Mouse (Mus musculus) E14TG2a.4 (cell line): ENCODE measurements at regions not wholly inside any gene's neighbourhood (a gene's known extent, or its start where the extent isn't known, plus 50 kb on each side); places are given as distances from the start of the nearest gene placed in this dataset.

Experiments used
- H3K27me3 ChIP-seq: 2 replicates; pipeline ENCODE4 v1.6.1; 2014; ENCODE audit warnings: low read length, control low read depth; ENCODE audit not compliant: insufficient read depth
- H3K36me3 ChIP-seq: 2 replicates; pipeline ENCODE4 v1.6.1; 2014; ENCODE audit warnings: low read length, control low read depth; ENCODE audit not compliant: insufficient read depth
- H3K4me1 ChIP-seq: replicated peaks from 2 replicates; pipeline ENCODE4 v1.6.1; 2014; ENCODE audit warnings: low read depth, low read length, control low read depth
- H3K4me3 ChIP-seq: replicated peaks from 2 replicates; pipeline ENCODE4 v1.5.1; 2014; ENCODE audit warnings: mild to moderate bottlenecking, low read length
- H3K9me3 ChIP-seq: 2 replicates; pipeline ENCODE4 v1.6.1; 2014; ENCODE audit warnings: low read length, control low read depth
- CTCF ChIP-seq: conservative IDR thresholded peaks from 2 replicates; pipeline ENCODE4 v1.5.1; 2014; ENCODE audit warnings: low read length
- NANOG ChIP-seq: IDR thresholded peaks from 2 replicates; pipeline ENCODE4 v1.6.1; 2014; ENCODE audit warnings: borderline replicate concordance, low read length, mixed read lengths
- POU5F1 ChIP-seq: IDR thresholded peaks from 2 replicates; pipeline ENCODE4 v1.6.1; 2014; ENCODE audit warnings: low read length, borderline replicate concordance

GRCm38 (mm10) chr7:51722420-51722819 is 100.6 kb downstream of the Slc17a6 start:
- no peaks in the 10 kb centered on the region for H3K36me3 ChIP-seq
- TF ChIP-seq POU5F1 (no peak), NANOG (no peak), CTCF (no peak)
- H3K27me3 ChIP-seq, result no peaks in the 10 kb centered on the region
- no peaks in the 10 kb centered on the region for H3K4me1 ChIP-seq
- H3K9me3 ChIP-seq, result peaks cover 34% of the 10 kb centered on the region
- H3K4me3 ChIP-seq, result no peak overlapping the region

GRCm38 (mm10) chr7:51723955-51724354 is 102.1 kb downstream of the Slc17a6 start:
- no peak overlapping the region for H3K4me3 ChIP-seq
- no peaks in the 10 kb centered on the region for H3K36me3 ChIP-seq
- TF ChIP-seq CTCF, result no peak
- no peak for TF ChIP-seq NANOG
- TF ChIP-seq POU5F1, result no peak
- H3K27me3 ChIP-seq, result no peaks in the 10 kb centered on the region
- H3K9me3 ChIP-seq, result peaks cover 48% of the 10 kb centered on the region
- H3K4me1 ChIP-seq, result no peaks in the 10 kb centered on the region

GRCm38 (mm10) chr7:51736285-51736684 is 114.5 kb downstream of the Slc17a6 start:
- H3K27me3 ChIP-seq, result no peaks in the 10 kb centered on the region
- H3K4me1 ChIP-seq, result no peaks in the 10 kb centered on the region
- H3K4me3 ChIP-seq, result no peak overlapping the region
- TF ChIP-seq POU5F1 (no peak), NANOG (no peak), CTCF (no peak)
- H3K36me3 ChIP-seq, result no peaks in the 10 kb centered on the region
- H3K9me3 ChIP-seq, result no peaks in the 10 kb centered on the region

GRCm38 (mm10) chr7:51739590-51739989 is 117.8 kb downstream of the Slc17a6 start:
- no peak for TF ChIP-seq POU5F1
- Histone ChIP-seq H3K27me3 (no peaks in the 10 kb centered on the region), H3K4me3 (no peak overlapping the region), H3K4me1 (no peaks in the 10 kb centered on the region), H3K36me3 (no peaks in the 10 kb centered on the region), H3K9me3 (no peaks in the 10 kb centered on the region)

- TF ChIP-seq CTCF (no peak), NANOG (no peak), POU5F1 (no peak)
- H3K4me3 ChIP-seq, result no peak overlapping the region
- H3K9me3 ChIP-seq, result no peaks in the 10 kb centered on the region
- no peaks in the 10 kb centered on the region for H3K36me3 ChIP-seq
- H3K27me3 ChIP-seq, result no peaks in the 10 kb centered on the region
- no peaks in the 10 kb centered on the region for H3K4me1 ChIP-seq
These were observed 119.1 kb downstream of the Slc17a6 start for GRCm38 (mm10) chr7:51740928-51741327.

GRCm38 (mm10) chr7:51742720-51743119 is 119.1 kb upstream of the Gas2 start:
- Histone ChIP-seq H3K4me1 (no peaks in the 10 kb centered on the region), H3K9me3 (no peaks in the 10 kb centered on the region), H3K36me3 (no peaks in the 10 kb centered on the region), H3K4me3 (no peak overlapping the region), H3K27me3 (no peaks in the 10 kb centered on the region)
- no peak for TF ChIP-seq CTCF
- no peak for TF ChIP-seq NANOG
- TF ChIP-seq POU5F1, result no peak

GRCm38 (mm10) chr7:51745598-51745997 is 116.2 kb upstream of the Gas2 start:
- no peaks in the 10 kb centered on the region for H3K4me1 ChIP-seq
- no peaks in the 10 kb centered on the region for H3K36me3 ChIP-seq
- TF ChIP-seq NANOG (no peak), POU5F1 (no peak), CTCF (no peak)
- no peaks in the 10 kb centered on the region for H3K9me3 ChIP-seq
- no peaks in the 10 kb centered on the region for H3K27me3 ChIP-seq
- no peak overlapping the region for H3K4me3 ChIP-seq

GRCm38 (mm10) chr7:51748633-51749303 is 113.0 kb upstream of the Gas2 start:
- no peaks in the 10 kb centered on the region for H3K27me3 ChIP-seq
- no peaks in the 10 kb centered on the region for H3K36me3 ChIP-seq
- no peaks in the 10 kb centered on the region for H3K9me3 ChIP-seq
- H3K4me1 ChIP-seq, result no peaks in the 10 kb centered on the region
- TF ChIP-seq CTCF (no peak), NANOG (no peak), POU5F1 (no peak)
- no peak overlapping the region for H3K4me3 ChIP-seq
